Mouse (Mus musculus): ENCODE measurements around the gene Rbak. TPM values are rescaled to one million over a fixed set of nuclear protein-coding genes. Genes with fewer than 3 reads are reported as not detected.

Rbak gene
- polyA plus RNA-seq, 1 experiment from 2014 or later, result 7.5 TPM

DNA sequence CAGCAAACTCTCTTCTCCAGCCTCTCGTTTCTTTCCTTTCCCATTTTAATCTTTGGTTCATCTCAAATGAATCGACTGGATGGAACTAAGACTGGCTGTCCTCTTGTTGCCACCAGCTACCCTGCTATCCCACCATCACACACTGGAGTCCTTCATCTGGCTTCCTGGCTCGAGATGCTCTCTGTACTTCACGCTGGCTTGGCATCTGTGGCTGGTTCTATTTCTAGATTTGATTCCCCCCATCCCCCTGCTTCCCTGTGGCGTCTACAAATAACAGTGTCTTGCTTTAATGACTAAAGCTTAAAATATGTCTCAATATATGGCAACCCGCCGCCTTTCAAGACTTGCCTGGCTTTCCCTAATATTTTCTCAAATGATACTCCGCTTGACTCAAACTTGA is 52.7 kb downstream of the Rbak start:
- WGBS, result 62% methylated on average over 8 of the region's 8 CpGs
- ATAC-seq (replicated peaks; ENCODE audit: extremely low read depth, insufficient read depth, low FRiP score), result no peak
- no peak overlapping the region for H3K4me3 ChIP-seq (ENCODE audit: low read length)
- H3K9ac ChIP-seq (ENCODE audit: low read length), result no peak overlapping the region
- peaks cover 3% of the 10 kb centered on the region; the same call in 1 of the 2 replicates for H3K9me3 ChIP-seq (replicated peaks; ENCODE audit: control insufficient read depth, low read length)
- H3K36me3 ChIP-seq (ENCODE audit: control insufficient read depth, insufficient read depth), result no peaks in the 10 kb centered on the region
- no peak overlapping the region for H3K27ac ChIP-seq (ENCODE audit: low read length)
- peaks cover 6% of the 10 kb centered on the region; the same call in 1 of the 2 replicates for H3K4me1 ChIP-seq (ENCODE audit: control insufficient read depth, insufficient read depth, low read length)
- H3K4me2 ChIP-seq (ENCODE audit: low read depth, low read length), result no peak overlapping the region
- H3K27me3 ChIP-seq (ENCODE audit: control insufficient read depth, insufficient read depth, low read length), result no peaks in the 10 kb centered on the region

GRCm38 (mm10) chr5:143126908-143127307 is 53.7 kb downstream of the Rbak start:
- peaks cover 3% of the 10 kb centered on the region; the same call in 1 of the 2 replicates for H3K9me3 ChIP-seq (replicated peaks; ENCODE audit: control insufficient read depth, low read length)
- H3K4me1 ChIP-seq (ENCODE audit: control insufficient read depth, insufficient read depth, low read length), result peaks cover 6% of the 10 kb centered on the region; the same call in 1 of the 2 replicates
- no peaks in the 10 kb centered on the region for H3K27me3 ChIP-seq (ENCODE audit: control insufficient read depth, insufficient read depth, low read length)
- ATAC-seq (replicated peaks; ENCODE audit: extremely low read depth, insufficient read depth, low FRiP score), result no peak
- H3K9ac ChIP-seq (ENCODE audit: low read length), result no peak overlapping the region
- no peak overlapping the region for H3K27ac ChIP-seq (ENCODE audit: low read length)
- H3K36me3 ChIP-seq (ENCODE audit: control insufficient read depth, insufficient read depth), result no peaks in the 10 kb centered on the region
- 73% methylated on average over 4 of the region's 4 CpGs for WGBS
- no peak overlapping the region for H3K4me2 ChIP-seq (ENCODE audit: low read depth, low read length)
- no peak overlapping the region for H3K4me3 ChIP-seq (ENCODE audit: low read length)

DNA sequence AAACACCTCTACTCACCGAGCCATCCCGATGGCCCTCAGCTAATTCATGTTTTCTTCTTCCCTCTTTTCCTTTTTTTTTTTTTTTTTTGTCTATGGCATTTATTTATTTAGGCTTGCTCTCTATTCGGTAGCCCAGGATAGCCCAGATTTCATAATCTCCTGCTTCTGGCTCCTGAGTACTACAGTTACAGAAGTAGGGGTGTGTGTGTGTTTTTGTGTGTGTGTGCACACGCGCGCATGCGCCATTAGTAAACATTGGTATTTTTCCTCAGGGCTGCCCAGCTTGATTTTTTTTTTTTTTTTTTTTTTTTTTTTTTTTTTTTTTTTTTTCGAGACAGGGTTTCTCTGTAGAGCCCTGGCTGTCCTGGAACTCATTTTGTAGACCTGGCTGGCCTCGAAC is 54.5 kb downstream of the Rbak start:
- H3K4me3 ChIP-seq (ENCODE audit: low read length), result no peak overlapping the region
- no peak overlapping the region for H3K4me2 ChIP-seq (ENCODE audit: low read depth, low read length)
- H3K27me3 ChIP-seq (ENCODE audit: control insufficient read depth, insufficient read depth, low read length), result no peaks in the 10 kb centered on the region
- no peak overlapping the region for H3K9ac ChIP-seq (ENCODE audit: low read length)
- WGBS, result 92% methylated on average over 8 of the region's 9 CpGs
- H3K9me3 ChIP-seq (replicated peaks; ENCODE audit: control insufficient read depth, low read length), result peaks cover 3% of the 10 kb centered on the region; the same call in 1 of the 2 replicates
- no peaks in the 10 kb centered on the region for H3K36me3 ChIP-seq (ENCODE audit: control insufficient read depth, insufficient read depth)
- ATAC-seq (replicated peaks; ENCODE audit: extremely low read depth, insufficient read depth, low FRiP score), result no peak
- no peak overlapping the region for H3K27ac ChIP-seq (ENCODE audit: low read length)
- H3K4me1 ChIP-seq (ENCODE audit: control insufficient read depth, insufficient read depth, low read length), result peaks cover 6% of the 10 kb centered on the region; the same call in 1 of the 2 replicates

GRCm38 (mm10) chr5:143125601-143126000 is 55.0 kb downstream of the Rbak start:
- Histone ChIP-seq H3K9ac (ENCODE audit: low read length) (no peak overlapping the region), H3K4me1 (ENCODE audit: control insufficient read depth, insufficient read depth, low read length) (peaks cover 6% of the 10 kb centered on the region; the same call in 1 of the 2 replicates), H3K27me3 (ENCODE audit: control insufficient read depth, insufficient read depth, low read length) (no peaks in the 10 kb centered on the region), H3K36me3 (ENCODE audit: control insufficient read depth, insufficient read depth) (no peaks in the 10 kb centered on the region), H3K27ac (ENCODE audit: low read length) (no peak overlapping the region), H3K4me2 (ENCODE audit: low read depth, low read length) (no peak overlapping the region), H3K4me3 (ENCODE audit: low read length) (no peak overlapping the region), H3K9me3 (replicated peaks; ENCODE audit: control insufficient read depth, low read length) (peaks cover 3% of the 10 kb centered on the region; the same call in 1 of the 2 replicates)
- ATAC-seq (replicated peaks; ENCODE audit: extremely low read depth, insufficient read depth, low FRiP score), result no peak
- 72% methylated on average over 7 of the region's 7 CpGs for WGBS

GRCm38 (mm10) chr5:143124805-143125378 is 55.7 kb downstream of the Rbak start:
- H3K4me3 ChIP-seq (ENCODE audit: low read length), result no peak overlapping the region
- WGBS, result 75% methylated on average over 4 of the region's 4 CpGs
- no peak overlapping the region for H3K4me2 ChIP-seq (ENCODE audit: low read depth, low read length)
- H3K9ac ChIP-seq (ENCODE audit: low read length), result no peak overlapping the region
- H3K9me3 ChIP-seq (replicated peaks; ENCODE audit: control insufficient read depth, low read length), result peaks cover 3% of the 10 kb centered on the region; the same call in 1 of the 2 replicates
- H3K4me1 ChIP-seq (ENCODE audit: control insufficient read depth, insufficient read depth, low read length), result peaks cover 6% of the 10 kb centered on the region; the same call in 1 of the 2 replicates
- ATAC-seq (replicated peaks; ENCODE audit: extremely low read depth, insufficient read depth, low FRiP score), result no peak
- no peak overlapping the region for H3K27ac ChIP-seq (ENCODE audit: low read length)
- no peaks in the 10 kb centered on the region for H3K27me3 ChIP-seq (ENCODE audit: control insufficient read depth, insufficient read depth, low read length)
- no peaks in the 10 kb centered on the region for H3K36me3 ChIP-seq (ENCODE audit: control insufficient read depth, insufficient read depth)

DNA sequence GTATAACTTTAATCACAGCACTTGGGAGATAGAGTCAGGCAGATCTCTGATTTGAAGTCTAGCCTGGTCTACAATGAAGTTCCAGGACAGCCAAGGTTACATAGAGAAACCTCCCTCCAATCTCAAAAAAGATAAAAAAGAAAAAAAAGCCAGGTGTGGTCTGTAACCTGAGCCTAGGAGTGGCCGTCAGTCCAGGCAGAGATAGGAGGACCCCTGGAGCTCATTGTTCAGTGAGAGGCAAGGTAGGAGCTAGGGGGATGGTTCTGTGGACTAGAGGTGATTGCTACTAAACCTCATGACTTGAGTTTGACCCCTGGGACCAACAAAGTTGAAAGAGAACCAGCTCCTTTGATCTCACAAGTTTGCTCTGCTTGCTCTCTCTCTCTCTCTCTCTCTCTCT is 57.9 kb downstream of the Rbak start:
- no peak for ATAC-seq (replicated peaks; ENCODE audit: extremely low read depth, insufficient read depth, low FRiP score)
- 35% methylated on average over 1 of the region's 1 CpGs for WGBS

More for the DNA sequence above, 57.9 kb downstream of the Rbak start:
- no peak overlapping the region for H3K4me2 ChIP-seq (ENCODE audit: low read depth, low read length)
- peaks cover 1% of the 10 kb centered on the region; the same call in 1 of the 2 replicates for H3K4me1 ChIP-seq (ENCODE audit: control insufficient read depth, insufficient read depth, low read length)
- no peak overlapping the region for H3K27ac ChIP-seq (ENCODE audit: low read length)
- H3K27me3 ChIP-seq (ENCODE audit: control insufficient read depth, insufficient read depth, low read length), result no peaks in the 10 kb centered on the region
- H3K9me3 ChIP-seq (replicated peaks; ENCODE audit: control insufficient read depth, low read length), result no peaks in the 10 kb centered on the region
- no peaks in the 10 kb centered on the region for H3K36me3 ChIP-seq (ENCODE audit: control insufficient read depth, insufficient read depth)
- H3K9ac ChIP-seq (ENCODE audit: low read length), result no peak overlapping the region
- no peak overlapping the region for H3K4me3 ChIP-seq (ENCODE audit: low read length)

Small RNA genes lying within 50 kb of the gene (microRNA-seq; reads per million reads assigned to microRNA genes)
- gene Gm44405, result not detected

Other genes with a start within 250 kb of the Rbak start
- 115 and 129 TPM in 2 replicates for gene Fscn1, start 220.4 kb downstream of the Rbak start, polyA plus RNA-seq (2015; fragmentation: Nextera tagmentation; extraction: Ambion mirVana)
- gene Rnf216, start 67.8 kb downstream of the Rbak start, polyA plus RNA-seq (2015; fragmentation: Nextera tagmentation; extraction: Ambion mirVana), result 22.7 and 24.7 TPM in 2 replicates
- not detected in 2 replicates for gene Olfr718-ps1, start 33.2 kb downstream of the Rbak start, polyA plus RNA-seq (2015; fragmentation: Nextera tagmentation; extraction: Ambion mirVana)
- gene Spdye4b, start 242 bp upstream of the Rbak start, polyA plus RNA-seq (2015; fragmentation: Nextera tagmentation; extraction: Ambion mirVana), result not detected in 2 replicates
- not detected in 2 replicates for gene Spdye4a, start 46.1 kb upstream of the Rbak start, polyA plus RNA-seq (2015; fragmentation: Nextera tagmentation; extraction: Ambion mirVana)
- gene Zfp12, start 54.4 kb upstream of the Rbak start, polyA plus RNA-seq (2015; fragmentation: Nextera tagmentation; extraction: Ambion mirVana), result 7.5 and 7.8 TPM in 2 replicates
- gene Zfp316, start 89.2 kb upstream of the Rbak start, polyA plus RNA-seq (2015; fragmentation: Nextera tagmentation; extraction: Ambion mirVana), result 1.5 and 1.9 TPM in 2 replicates
- gene Zfp853, start 112.8 kb upstream of the Rbak start, polyA plus RNA-seq (2015; fragmentation: Nextera tagmentation; extraction: Ambion mirVana), result not detected in 2 replicates
- gene E130309D02Rik, start 134.6 kb upstream of the Rbak start, polyA plus RNA-seq (2015; fragmentation: Nextera tagmentation; extraction: Ambion mirVana), result 24.0 TPM in 2 replicates
- gene Zdhhc4, start 148.5 kb upstream of the Rbak start, polyA plus RNA-seq (2015; fragmentation: Nextera tagmentation; extraction: Ambion mirVana), result 57.0 and 58.7 TPM in 2 replicates
- gene Grid2ip, start 176.6 kb upstream of the Rbak start, polyA plus RNA-seq (2015; fragmentation: Nextera tagmentation; extraction: Ambion mirVana), result 0.08 TPM in 1 of 2 replicates, not detected in the other
- 194 and 203 TPM in 2 replicates for gene Kdelr2, start 223.1 kb upstream of the Rbak start, polyA plus RNA-seq (2015; fragmentation: Nextera tagmentation; extraction: Ambion mirVana)